Mouse (Mus musculus) thymus, adult 2 months (tissue): Measurements from ENCODE around the gene Tmem252.

Experiments
- CTCF ChIP-seq: fragments of 200-500 bp; IDR thresholded peaks from 2 replicates; pipeline ENCODE4 v1.5.1; 2012; ENCODE audit warnings: mild to moderate bottlenecking, control low read depth, low read length, moderate library complexity, borderline replicate concordance; ENCODE audit not compliant: control insufficient read depth, poor library complexity, insufficient read depth; ENCODE audit errors: extremely low read depth
- POLR2A ChIP-seq: fragments of 200-500 bp; IDR thresholded peaks from 2 replicates; pipeline ENCODE4 v1.6.1; 2012; ENCODE audit warnings: mild to moderate bottlenecking, low read length, control low read depth, moderate library complexity; ENCODE audit not compliant: control insufficient read depth, poor library complexity, insufficient read depth; ENCODE audit errors: extremely low read depth

DNA sequence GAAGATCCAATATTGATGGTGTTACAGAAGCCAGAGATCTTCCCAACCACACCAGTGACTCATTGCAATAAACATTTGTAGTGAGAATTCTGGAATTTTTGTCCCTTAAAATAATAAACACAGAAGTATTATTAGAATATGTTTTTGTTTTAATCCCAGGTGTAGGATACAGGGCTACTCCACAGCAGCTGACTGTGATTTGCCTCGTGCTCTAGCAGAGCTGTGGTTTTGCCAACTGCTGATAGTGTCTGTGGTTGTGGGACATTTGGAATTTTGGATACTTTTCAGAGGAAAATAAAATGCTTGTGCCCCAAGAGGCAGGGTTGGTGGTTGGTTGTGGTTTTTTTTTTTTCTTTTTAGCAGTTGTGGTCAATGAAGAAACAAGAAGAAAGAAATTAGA lies 44.2 kb downstream of the Tmem252 start:
- TF ChIP-seq CTCF (no peak), POLR2A (no peak)
